32 mouse cellular contexts compared by ENCODE assay signal in the genomic region with DNA sequence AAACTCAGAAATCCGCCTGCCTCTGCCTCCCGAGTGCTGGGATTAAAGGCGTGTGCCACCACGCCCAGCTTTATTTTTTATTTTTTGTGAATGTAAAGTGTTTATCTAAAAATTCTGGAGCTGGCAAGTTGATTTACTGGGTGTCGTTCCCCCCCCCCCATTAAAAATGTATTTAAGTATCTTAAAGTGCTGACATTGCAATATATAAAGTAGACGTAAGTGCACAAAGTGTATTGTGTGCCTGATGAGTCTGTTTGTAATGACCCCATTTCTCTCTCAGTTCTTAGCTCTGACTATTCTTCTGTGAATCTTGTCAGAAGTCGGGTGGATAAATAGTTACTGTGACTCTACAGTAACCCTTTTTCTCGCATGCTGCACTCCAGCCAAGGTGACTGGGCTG. TPM values are rescaled to one million over a fixed set of nuclear protein-coding genes. Genes with fewer than 3 reads are reported as not detected.
"Had no signal": no experiment of that assay in that cellular context is flagged by ENCODE, and none has a peak within 500 bp of the region (broad histone marks: within the 10 kb centered on the region; RNA-seq: fewer than 3 reads in every experiment).

No protein-coding gene starts in this region.

- H3K9me3 ChIP-seq: embryonic facial prominence, embryonic 10.5 days; embryonic facial prominence, embryonic 12.5 days; embryonic facial prominence, embryonic 13.5 days; embryonic facial prominence, embryonic 15.5 days; forebrain, embryonic 10.5 days; forebrain, embryonic 12.5 days; forebrain, embryonic 13.5 days; forebrain, embryonic 15.5 days had no signal

- H3K27me3 ChIP-seq: embryonic facial prominence, embryonic 12.5 days; embryonic facial prominence, embryonic 13.5 days; embryonic facial prominence, embryonic 15.5 days; forebrain, embryonic 12.5 days; forebrain, embryonic 13.5 days; forebrain, embryonic 15.5 days had no signal

- ATAC-seq: forebrain, embryonic 13.5 days; forebrain, embryonic 14.5 days; forebrain, embryonic 15.5 days; forebrain, embryonic 16.5 days; forebrain, postnatal 0 days had no signal

- H3K4me1 ChIP-seq: embryonic facial prominence, embryonic 12.5 days; embryonic facial prominence, embryonic 13.5 days; embryonic facial prominence, embryonic 15.5 days; forebrain, embryonic 10.5 days had no signal

- H3K27ac ChIP-seq: embryonic facial prominence, embryonic 10.5 days; embryonic facial prominence, embryonic 12.5 days; embryonic facial prominence, embryonic 13.5 days; embryonic facial prominence, embryonic 15.5 days; forebrain, embryonic 10.5 days; forebrain, embryonic 12.5 days; forebrain, embryonic 13.5 days; forebrain, embryonic 15.5 days; gastrocnemius, adult 2 months; heart, adult 2 months had no signal

- H3K9ac ChIP-seq: embryonic facial prominence, embryonic 12.5 days; embryonic facial prominence, embryonic 13.5 days; embryonic facial prominence, embryonic 15.5 days; forebrain, embryonic 12.5 days; forebrain, embryonic 13.5 days; forebrain, embryonic 15.5 days; forebrain, postnatal 0 days had no signal

- H3K4me3 ChIP-seq: embryonic facial prominence, embryonic 10.5 days; embryonic facial prominence, embryonic 12.5 days; embryonic facial prominence, embryonic 13.5 days; embryonic facial prominence, embryonic 15.5 days; erythroblast, embryonic 14.5 days; forebrain, embryonic 10.5 days; forebrain, embryonic 12.5 days; forebrain, embryonic 13.5 days; forebrain, embryonic 15.5 days; gastrocnemius, adult 2 months; heart, adult 2 months had no signal

- DNase-seq: cerebellum, adult 9-10 months; cerebellum, adult 9-11 months; cerebellum, postnatal 10 days; cerebellum, postnatal 14 days; cerebellum, postnatal 25 days; cerebellum, postnatal 36 days; embryo, embryonic 11 days; forebrain, postnatal 0 days; gastrocnemius, adult 2 months; gastrocnemius, postnatal 10 days; gastrocnemius, postnatal 14 days; gastrocnemius, postnatal 25 days; gastrocnemius, postnatal 36 days; heart, adult 11 months; heart, adult 18-20 months; heart, adult 2 months had no signal

- H3K4me2 ChIP-seq: embryonic facial prominence, embryonic 12.5 days; embryonic facial prominence, embryonic 13.5 days; embryonic facial prominence, embryonic 15.5 days; forebrain, embryonic 12.5 days; forebrain, embryonic 13.5 days; forebrain, embryonic 15.5 days had no signal

RNA-seq across cellular contexts. Expression of a gene that starts 9.7 kb away (rescaled TPM):
- total RNA-seq: common myeloid progenitor, adult 5-6 weeks; forebrain, postnatal 0 days; granulocyte monocyte progenitor cell, adult 5-6 weeks had no signal
- polyA plus RNA-seq: cortical plate, adult 2 months; erythroblast, embryonic 14.5 days; forebrain, embryonic 11.5 days; forebrain, embryonic 13.5 days; gonadal fat pad, adult 2 months; heart, adult 2 months had no signal
